Mouse (Mus musculus): ENCODE data around the gene Ccsap.

Ccsap gene

DNA sequence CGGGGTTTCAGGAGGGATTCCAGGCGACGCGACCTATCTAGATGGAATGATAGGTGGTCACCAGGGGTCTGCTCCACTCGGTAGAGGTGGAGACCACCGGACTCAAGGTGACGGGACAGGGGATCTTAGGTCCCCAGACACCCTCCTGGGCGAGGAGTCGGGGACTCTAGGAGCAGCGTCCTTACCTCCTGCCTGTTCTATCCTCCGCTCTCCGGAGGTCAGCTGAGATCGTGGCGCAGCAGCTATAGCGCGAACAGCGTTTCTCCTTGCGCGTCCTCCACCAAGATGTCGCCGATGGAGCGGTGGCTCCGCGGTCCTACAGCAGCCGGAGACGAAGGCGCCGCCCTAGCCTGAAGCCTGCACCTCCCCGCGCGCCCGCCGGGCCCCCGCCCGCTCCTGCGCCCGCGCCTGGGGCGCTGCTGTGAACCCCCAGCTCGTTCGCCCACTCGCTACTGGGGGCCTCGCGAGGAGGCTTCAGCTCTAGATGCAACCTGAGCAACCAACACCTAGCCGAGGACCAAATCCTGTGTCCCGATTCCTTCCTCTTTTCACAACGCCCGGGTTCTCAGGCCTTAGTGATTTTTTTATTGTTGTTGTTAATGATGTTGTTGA lies at the start of gene Ccsap:
Ccsap (minus strand) TSS at position 562 of the 612 bp plus-strand sequence.
- DNase-seq (ENCODE audit: low spot score in 2 of 2), result peak in 1 of 2 experiments; percentile 54

DNA sequence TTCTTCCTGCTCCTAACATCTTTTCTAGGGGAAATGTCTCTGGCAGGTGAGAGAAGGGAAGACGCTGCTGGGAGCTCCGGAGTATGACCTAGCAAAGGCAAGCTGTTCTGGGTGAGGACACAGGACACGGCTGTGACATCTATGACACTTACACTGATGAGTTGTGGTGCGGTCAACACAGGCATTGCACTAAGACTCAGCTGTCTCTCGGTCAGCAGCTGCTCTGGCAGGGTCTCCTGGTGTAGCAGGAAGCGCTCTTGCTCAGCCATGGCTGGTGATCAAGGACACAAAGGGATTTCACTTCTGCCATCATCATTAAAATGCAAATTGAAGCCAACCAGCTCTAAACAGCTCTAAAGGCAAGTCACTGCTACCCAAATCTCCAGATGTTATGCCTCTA lies 47.6 kb upstream of the Ccsap start:
- DNase-seq (ENCODE audit: low spot score in 2 of 2), result no peak

DNA sequence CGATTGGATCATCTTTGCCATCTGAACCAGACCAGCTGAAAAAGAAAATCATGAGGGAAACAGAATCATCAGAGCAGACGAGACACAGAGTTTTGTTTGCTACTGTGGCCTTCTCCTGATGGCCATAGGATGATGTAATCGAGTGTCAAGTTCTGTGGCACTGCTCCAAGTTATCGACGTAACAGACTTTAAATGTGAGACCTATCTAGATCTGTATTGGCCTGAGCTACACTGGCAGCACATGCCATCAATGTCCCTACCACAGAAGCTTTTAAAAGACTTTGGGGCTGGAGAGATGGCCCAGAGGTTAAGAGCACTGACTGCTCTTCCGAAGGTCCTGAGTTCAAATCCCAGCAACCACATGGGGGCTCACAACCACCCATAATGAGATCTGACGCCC lies 42.6 kb upstream of the Ccsap start:
- DNase-seq (ENCODE audit: low spot score in 2 of 2), result no peak

DNA sequence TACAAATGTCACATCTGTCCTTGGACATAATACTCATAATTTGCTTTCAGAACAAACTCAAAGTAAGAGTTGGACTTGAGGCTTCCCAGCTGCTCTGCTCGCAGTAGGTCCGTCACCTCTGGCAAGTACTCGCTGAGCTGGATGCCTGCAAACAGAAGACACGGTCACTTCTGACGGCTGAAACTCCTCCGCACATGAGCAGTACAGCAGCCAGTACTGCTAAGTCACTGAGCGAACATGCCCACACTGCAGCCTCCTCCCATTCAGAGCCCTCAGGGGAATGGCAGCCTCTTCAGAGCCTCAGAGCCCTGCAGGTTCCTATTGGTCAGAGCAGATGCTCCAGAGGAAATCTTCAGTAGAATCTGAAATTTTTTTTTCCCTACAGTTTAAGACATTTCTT lies 39.4 kb upstream of the Ccsap start:
- no peak for DNase-seq (ENCODE audit: low spot score in 2 of 2)

DNA sequence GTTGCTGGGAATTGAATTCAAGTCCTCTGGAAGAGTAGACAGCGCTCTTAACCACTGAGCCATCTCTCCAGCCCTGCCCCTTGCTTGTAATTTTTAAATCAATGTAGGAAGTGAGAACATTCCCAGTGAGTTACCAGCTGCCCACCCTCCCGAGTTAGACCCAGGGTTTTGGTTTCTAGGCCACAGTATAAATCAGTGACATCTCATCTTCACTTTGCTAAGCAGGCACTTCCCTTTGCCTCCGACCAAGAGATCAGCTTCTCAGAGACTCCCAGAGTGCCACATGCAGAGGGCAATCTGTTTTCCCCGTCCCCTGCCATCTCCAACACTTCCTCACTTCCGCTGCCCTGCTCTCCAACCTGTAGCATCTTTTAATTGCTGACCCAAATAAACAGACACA lies 38.6 kb upstream of the Ccsap start:
- DNase-seq (ENCODE audit: low spot score in 2 of 2), result no peak

DNA sequence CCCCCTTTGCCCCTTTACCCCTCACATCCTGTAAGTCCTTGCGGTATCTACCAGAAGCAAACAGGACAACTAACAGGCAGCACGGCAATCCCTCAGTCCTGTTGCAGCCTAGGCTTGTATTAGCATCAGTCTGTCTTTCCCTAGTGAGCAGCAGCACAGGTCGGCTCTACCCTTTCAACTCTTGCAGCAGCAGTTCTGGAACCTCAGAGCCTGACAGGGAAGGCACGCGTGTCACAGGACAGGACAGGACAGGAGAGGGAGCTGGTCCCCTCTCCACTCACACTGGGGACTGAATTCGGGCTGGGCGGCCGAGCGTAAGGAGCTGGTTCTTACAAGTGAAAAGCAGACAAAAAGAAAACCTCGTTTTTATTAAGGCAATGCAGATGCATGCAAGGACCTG lies 36.8 kb upstream of the Ccsap start:
- no peak for DNase-seq (ENCODE audit: low spot score in 2 of 2)

DNA sequence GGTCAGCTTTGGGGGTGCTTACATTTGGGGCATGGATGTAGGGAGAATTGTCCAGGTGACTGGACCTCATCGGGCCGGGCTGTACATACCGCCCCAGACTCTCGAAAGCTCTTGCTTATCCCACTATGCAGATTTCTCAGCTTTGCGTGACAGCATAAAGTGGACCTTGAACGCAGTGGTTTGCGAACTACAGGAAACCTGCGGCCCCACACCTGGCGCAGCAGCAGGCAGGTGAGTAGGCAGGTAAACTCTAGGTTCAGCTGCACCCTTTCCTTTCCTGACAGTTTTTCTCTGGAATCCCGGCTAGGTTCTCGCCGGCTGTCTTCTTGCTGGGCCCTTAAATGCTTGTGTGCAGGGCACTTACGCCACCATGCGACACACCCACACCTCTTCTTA lies 36.4 kb upstream of the Ccsap start:
- no peak for DNase-seq (ENCODE audit: low spot score in 2 of 2)

DNA sequence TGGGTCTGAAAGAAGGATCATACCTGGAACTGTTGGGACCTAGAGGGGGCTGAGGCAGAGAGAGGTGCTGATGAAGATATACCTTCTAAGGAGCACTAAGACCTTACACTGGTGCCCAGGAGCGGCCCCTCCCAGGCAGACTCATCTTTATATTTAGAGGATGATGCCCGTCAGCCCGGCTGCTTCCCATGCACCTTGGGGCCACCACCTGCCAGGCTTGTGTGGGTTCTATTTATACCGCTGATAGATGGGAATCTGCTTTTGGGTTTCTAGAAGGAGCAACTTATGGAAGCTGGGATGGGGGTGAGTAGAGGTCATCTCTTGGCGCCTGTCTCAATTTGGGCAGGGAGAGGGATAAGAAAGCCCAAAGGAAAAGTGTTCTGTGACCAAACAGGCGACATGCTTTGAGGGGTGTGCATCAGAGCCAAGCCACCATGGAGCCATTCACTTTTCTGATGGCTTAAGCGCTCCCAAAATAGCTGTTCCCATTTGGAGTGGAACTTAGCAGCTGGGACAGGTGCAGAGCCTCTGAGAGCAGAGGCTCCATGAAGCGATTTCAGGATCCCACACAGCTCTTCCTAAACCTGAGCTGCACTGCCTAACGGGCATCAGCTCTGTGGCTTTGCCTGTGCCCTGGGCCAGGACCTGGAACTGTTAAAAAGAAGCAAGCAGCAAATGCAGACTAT lies 35.8 kb upstream of the Ccsap start:
- DNase-seq (ENCODE audit: low spot score in 2 of 2), result no peak

DNA sequence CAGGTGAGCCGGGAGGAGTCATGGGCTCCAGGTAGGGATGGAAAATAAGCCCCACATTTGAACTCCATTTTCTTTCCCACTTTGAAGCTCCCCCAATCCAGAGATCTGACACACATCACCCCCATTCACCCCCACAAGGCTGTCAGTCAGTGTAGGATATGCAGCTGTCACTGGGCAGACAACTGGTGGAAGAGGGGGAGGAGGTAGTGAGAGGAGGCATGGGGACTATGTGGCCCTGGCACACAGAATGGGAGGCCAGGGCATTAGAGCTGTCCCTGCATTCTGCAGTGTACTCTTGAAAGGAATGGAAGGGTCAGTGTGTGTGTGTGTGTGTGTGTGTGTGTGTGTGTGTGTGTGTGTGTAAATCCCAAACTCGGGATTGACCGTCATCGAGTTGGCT lies 35.2 kb upstream of the Ccsap start:
- DNase-seq (ENCODE audit: low spot score in 2 of 2), result no peak

DNA sequence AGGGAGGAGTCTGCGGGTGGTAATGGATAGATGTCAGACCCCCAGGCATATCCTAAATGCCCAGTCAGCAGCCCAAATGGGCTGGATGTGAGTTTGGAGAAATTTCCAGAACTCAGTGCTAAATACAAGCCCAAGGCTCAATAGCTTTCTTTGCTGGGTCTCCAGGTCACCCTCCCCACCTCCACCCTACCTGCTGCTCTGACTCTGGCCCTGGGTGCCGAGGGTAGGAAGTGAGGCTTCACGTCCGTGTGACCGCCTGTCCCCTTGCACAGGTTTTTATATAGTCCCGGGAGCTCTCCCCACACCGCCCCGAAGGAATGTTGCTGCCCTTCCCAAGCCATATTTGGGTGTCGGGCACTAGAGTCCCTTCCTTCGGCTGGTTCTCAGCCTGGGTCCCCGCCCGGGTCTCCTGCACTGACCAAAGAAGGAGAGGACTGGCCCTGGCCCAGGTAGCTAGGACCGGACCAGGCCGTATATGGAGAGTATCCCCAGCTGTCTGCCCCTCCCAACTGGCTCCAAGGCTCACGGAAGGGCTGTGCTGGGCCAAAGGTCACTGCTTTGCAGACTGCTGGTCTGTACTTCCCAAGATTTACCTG lies 34.6 kb upstream of the Ccsap start, which contains the start of gene Acta1:
Acta1 (minus strand) TSS at position 250 of the 596 bp plus-strand sequence.
- DNase-seq (ENCODE audit: low spot score in 2 of 2), result no peak

DNA sequence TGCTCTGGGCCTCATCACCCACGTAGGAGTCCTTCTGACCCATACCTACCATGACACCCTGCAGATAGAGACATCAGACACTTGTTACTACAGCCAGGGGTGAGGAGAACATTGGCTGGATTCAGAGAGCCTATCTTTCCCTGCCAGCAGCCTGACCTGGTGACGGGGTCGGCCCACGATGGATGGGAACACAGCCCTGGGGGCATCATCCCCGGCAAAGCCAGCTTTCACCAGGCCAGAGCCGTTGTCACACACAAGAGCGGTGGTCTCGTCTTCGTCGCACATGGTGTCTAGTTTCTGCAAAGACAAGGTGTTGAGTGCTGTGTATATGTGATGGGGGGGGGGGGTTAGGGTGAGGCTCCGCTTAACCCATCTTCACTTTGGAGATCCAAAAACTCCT lies 33.4 kb upstream of the Ccsap start:
- no peak for DNase-seq (ENCODE audit: low spot score in 2 of 2)

DNA sequence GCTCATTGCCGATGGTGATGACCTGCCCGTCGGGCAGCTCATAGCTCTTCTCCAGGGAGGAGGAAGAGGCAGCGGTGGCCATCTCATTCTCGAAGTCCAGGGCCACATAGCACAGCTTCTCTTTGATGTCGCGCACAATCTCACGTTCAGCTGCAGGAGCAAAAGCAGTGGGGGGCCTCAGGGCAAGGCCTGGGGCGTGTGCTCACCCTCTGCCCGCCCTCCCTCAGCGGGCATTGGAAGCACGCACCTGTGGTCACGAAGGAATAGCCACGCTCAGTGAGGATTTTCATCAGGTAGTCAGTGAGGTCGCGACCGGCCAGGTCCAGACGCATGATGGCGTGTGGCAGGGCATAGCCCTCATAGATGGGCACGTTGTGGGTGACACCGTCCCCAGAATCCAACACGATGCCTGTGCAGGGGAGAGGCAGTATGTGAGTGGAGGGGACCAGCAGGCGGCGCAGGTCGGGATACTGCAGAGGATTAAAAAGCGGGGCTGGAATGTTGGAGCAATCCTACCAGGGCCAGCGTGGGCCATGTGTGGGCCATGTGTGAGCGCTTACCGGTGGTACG lies 32.7 kb upstream of the Ccsap start:
- no peak for DNase-seq (ENCODE audit: low spot score in 2 of 2)

DNA sequence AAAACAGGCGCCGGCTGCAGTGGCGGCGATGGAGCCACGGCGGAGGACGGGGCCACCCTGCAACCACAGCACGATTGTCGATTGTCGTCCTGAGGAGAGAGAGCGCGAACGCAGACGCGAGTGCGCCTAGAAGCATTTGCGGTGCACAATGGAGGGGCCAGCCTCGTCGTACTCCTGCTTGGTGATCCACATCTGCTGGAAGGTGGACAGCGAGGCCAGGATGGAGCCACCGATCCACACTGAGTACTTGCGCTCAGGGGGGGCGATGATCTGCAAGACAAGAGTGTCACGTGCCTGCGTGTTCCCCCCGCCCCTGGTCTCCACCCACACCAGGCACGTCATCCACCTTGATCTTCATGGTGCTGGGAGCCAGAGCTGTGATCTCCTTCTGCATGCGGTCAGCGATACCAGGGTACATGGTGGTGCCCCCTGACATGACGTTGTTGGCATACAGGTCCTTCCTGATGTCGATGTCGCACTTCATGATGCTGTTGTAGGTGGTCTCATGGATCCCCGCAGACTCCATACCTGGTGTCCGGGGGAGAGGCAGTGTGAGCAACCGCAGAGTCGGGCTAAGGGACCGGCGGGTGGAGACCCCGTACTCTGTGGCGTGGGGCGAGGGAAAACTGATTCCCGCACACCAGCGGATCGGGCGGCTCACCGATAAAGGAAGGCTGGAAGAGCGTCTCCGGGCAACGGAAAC lies 32.0 kb upstream of the Ccsap start:
- DNase-seq (ENCODE audit: low spot score in 2 of 2), result peak; percentile 72 to 80

DNA sequence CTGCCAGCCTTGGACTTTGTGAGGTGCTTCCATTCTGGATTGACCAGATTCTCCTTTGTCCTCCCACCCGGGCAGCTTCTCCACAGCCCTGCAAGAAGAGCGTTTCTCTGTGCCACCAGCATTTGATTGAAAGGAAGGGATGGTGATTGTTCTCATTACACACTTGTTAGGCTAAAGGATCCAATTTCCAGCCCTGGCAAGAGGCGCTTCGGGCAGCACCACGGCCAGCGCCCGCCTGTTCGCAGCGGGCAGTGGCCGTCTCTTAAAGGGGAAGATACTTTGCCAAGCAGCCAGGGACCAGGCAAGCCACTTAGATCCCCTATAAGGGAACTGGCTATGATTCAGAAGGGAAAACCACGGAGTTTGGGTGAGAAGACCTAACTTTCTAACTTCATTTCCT lies 31.3 kb upstream of the Ccsap start:
- no peak for DNase-seq (ENCODE audit: low spot score in 2 of 2)

DNA sequence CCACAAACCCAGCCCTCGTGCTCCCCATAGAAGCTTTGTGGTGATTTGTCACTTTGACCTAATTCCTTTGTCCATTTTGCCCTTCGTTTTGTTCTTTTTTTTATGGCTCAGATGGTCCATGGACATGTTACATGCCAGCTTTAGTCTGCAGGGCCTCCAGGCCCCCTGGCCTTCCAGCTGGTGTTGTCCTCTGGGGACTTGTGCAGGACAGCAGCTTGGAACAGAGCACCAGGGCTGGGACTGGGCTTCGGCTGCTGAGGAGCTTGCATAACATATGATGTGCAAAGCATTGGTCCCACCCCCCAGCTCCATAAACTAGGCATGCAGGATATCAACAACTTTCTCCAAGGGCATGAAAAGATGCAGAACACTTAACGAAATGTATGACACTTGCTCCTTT lies 29.8 kb upstream of the Ccsap start:
- DNase-seq (ENCODE audit: low spot score in 2 of 2), result no peak

DNA sequence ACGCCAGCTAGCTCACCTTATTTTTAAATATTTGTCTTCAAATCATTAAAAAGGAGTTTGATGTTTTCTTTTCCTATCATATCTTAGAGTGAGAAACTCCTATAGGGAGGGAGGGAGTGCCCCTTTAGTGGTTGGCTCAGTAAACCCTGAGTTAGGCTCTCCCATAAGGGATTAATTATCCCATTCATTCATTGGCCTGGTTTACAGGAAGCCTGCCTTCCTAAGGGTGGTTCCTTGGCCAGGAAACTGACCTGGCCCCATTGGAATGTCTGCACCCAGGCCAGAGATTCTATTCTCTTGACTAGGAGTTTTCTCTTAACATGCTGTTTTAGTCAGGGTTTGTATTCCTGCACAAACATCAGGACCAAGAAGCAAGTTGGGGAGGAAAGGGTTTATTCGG lies 27.9 kb upstream of the Ccsap start:
- no peak for DNase-seq (ENCODE audit: low spot score in 2 of 2)

DNA sequence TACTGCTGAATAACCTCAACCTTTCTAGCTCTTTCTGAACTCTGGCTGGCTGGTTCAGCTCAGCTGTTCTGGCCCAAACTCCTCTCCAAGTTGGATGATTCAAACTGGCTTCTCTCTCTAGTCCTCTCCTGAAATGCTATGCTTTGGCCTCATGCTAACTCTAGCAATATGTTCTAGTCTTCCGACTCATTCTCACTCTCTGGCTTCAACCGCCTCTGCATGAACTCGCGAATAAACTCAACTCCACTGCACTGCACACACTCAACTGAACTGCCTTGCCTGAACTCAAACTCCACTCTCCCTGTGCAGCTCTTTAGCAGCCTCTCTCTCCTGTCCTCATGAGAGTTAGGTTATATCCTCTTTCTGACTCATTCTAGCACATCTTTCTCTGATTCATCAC lies 27.2 kb upstream of the Ccsap start:
- DNase-seq (ENCODE audit: low spot score in 2 of 2), result no peak

DNA sequence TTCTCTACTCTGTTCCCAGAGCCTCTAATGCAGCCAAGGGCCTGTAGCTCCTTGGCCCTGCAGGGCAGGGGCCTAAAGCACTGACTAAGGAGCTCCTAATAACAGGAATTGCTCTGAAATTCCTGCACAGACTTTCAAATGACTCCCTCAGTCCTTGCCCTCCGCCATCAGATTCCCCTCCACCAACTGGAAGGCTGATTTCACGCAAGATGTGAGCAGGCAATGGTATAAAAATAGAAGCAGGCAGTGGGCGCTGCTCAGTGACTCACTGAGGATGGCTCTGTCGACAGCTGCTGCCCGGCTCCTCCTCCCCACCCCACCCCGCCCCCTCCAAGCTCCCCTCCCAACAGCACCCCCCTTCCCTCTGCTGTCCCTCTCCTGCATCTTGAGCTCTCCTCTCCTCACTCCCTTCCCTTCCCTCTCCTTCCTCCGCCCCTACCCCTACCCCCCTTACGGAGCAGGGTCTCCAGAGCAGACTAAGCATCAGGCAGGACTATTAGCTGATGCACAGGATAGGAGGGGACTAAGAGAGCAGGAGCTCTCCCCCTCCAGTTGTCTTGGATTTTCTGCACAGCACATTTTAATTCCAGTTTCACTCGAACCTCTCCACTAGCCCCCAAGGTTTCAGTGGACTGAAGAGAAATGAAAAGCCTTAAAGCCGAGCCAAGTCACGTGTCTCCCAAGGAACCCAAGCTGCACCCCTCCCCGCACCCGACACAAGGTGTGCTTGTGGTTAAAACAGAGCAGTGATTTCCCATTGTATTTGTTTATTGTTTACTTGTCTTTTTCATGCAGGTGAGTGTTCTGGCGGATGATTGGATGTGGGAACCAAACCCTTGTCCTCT lies 24.9 kb upstream of the Ccsap start:
- peak; percentile 71 to 76 for DNase-seq (ENCODE audit: low spot score in 2 of 2)

DNA sequence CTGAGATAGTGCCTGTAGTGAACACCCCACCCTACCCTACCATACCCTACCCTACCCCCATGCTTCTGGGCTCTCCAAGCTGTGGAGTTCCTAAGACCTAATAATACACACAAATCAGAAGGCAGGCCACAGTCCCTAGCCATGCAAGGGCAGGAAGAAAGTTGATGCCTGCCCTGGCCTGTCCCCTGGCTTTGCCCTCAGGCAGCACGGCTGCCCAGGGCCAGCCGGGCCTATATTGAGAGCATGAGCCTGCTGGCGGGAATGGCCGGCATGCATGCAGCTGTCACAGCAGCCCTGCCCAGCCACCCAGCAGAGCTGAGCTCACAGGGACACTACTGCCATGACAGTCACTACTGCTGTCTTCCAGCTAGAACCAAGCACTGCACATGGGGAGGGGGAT lies 23.1 kb upstream of the Ccsap start:
- DNase-seq (ENCODE audit: low spot score in 2 of 2), result no peak

DNA sequence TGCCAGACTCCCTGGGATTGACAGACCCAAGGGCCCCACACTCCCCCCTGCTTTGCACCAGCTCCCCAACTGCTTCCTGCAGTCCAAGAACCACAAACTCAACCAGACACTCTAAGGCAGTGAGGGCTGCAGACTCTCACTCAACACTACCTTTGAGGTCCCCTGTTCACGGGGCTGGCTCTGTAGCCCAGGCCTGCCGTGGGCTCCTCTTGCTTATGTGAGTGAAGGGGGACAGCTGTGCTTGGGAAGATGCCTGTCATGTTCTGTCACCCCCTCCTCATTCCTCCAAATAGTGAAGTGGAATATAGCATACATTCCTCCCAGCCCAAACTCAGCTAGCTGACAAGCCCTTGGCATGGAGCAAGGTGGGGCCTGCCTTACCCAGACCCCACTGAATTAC lies 22.4 kb upstream of the Ccsap start:
- DNase-seq (ENCODE audit: low spot score in 2 of 2), result no peak

DNA sequence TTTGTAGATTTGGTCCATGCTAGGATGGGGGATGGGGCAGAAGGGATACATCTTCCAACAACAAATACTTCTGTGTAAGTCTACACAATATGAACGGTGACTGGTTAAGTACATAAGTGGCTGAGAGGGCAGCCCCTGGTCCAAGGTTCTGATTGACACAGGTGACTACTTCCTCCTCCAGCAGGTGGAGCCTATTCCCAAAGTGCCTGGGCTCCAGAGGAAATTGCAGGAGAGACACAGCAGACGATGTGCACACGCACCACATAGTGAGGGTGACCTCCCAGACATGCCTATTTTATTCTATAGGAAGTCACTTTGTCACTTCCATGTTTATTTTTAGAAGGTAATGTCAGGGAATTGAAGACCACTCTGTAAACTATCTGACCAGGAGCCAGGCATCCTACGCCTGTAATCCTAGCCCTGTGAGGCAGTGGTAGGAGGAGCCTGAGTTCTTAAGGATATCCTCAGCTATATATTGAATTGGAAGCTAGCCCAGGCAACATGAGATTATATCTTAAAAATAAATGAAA lies 20.9 kb upstream of the Ccsap start:
- DNase-seq (ENCODE audit: low spot score in 2 of 2), result no peak

All from frontal cortex, postnatal 14 days (tissue).